Mouse (Mus musculus) heart, adult 2 months (tissue): ENCODE data around the gene AC124502.3.

Experiments used
- CTCF ChIP-seq: fragments of 200-600 bp; IDR thresholded peaks from 2 replicates; pipeline ENCODE4 v1.8.1; 2022; ENCODE audit warnings: antibody characterized with exemption, mild to moderate bottlenecking, moderate library complexity
- EP300 ChIP-seq: fragments of 200-500 bp; IDR thresholded peaks from 2 replicates; pipeline ENCODE4 v1.6.1; 2011; ENCODE audit warnings: low read depth, low read length, control low read depth; ENCODE audit not compliant: insufficient read depth

GRCm38 (mm10) chr19:5079279-5079678 lies 40.6 kb downstream of the AC124502.3 start:
- TF ChIP-seq CTCF (peak; percentile 39), EP300 (no peak)
